Mouse (Mus musculus) CH12.LX (cell line): ENCODE data around the gene Dlgap1. TPM values are rescaled to one million over a fixed set of nuclear protein-coding genes. Genes with fewer than 3 reads are reported as not detected.

ENCODE experiments used
- DNase-seq: peaks from one replicate; pipeline ENCODE4 v3.0.0-alpha.2; 2013; ENCODE audit errors: extremely low read depth
- H3K27ac ChIP-seq: 2 replicates; pipeline ENCODE4 v1.5.1; 2012; ENCODE audit warnings: low read depth, mild to moderate bottlenecking, control low read depth, moderate library complexity; ENCODE audit not compliant: insufficient read depth
- H3K27me3 ChIP-seq: replicated peaks from 2 replicates; pipeline ENCODE3; 2012; ENCODE audit warnings: inconsistent platforms
- H3K36me3 ChIP-seq, 2 experiments: replicated peaks in 1 of 2; 2 replicates each; pipeline versions ENCODE3 to v1.6.1; 2012; ENCODE audit warnings: inconsistent platforms in 1 of 2, low read length in 1 of 2, mild to moderate bottlenecking in 1 of 2, mixed read lengths in 1 of 2, moderate library complexity in 1 of 2; ENCODE audit not compliant: control insufficient read depth in 1 of 2, insufficient read depth in 1 of 2
- H3K4me1 ChIP-seq, 2 experiments: 2 replicates each; pipeline ENCODE4 v1.6.1; 2012; ENCODE audit warnings: inconsistent platforms in 1 of 2, moderate library complexity in 1 of 2; ENCODE audit not compliant: insufficient read depth in 2 of 2, control insufficient read depth in 1 of 2
- H3K4me2 ChIP-seq: 2 replicates; pipeline ENCODE4 v1.6.1; 2012; ENCODE audit warnings: low read depth, mild to moderate bottlenecking, control low read depth; ENCODE audit not compliant: poor library complexity, insufficient read depth, severe bottlenecking
- H3K4me3 ChIP-seq, 3 experiments: fragments of 150-350 bp in 1 of 3; sonication (generic) in 1 of 3; replicated peaks in 1 of 3; 2 replicates each; pipeline versions ENCODE3 to v1.5.1; 2011 to 2012; ENCODE audit warnings: low read depth in 2 of 3, low read length in 2 of 3, mild to moderate bottlenecking in 2 of 3, moderate library complexity in 2 of 3, control low read depth in 1 of 3, improper control_type of control experiment in 1 of 3, inconsistent platforms in 1 of 3, mixed read lengths in 1 of 3; ENCODE audit not compliant: poor library complexity in 1 of 3
- H3K79me2 ChIP-seq: replicated peaks from 2 replicates; pipeline ENCODE4 v1.6.1; 2012; ENCODE audit warnings: mild to moderate bottlenecking, moderate library complexity; ENCODE audit not compliant: control insufficient read depth, poor library complexity, insufficient read depth, severe bottlenecking; ENCODE audit errors: extremely low read depth
- H3K9ac ChIP-seq: 2 replicates; pipeline ENCODE4 v1.6.1; 2012; ENCODE audit warnings: low read depth, mild to moderate bottlenecking, control low read depth, moderate library complexity; ENCODE audit not compliant: insufficient read depth
- H3K9me3 ChIP-seq: replicated peaks from 2 replicates; pipeline ENCODE3; 2012; ENCODE audit warnings: low read length, inconsistent platforms, mixed read lengths
- BHLHE40 ChIP-seq: IDR thresholded peaks from 2 replicates; pipeline ENCODE4 v1.6.1; 2011; ENCODE audit warnings: mild to moderate bottlenecking, low read depth, low read length, improper control_type of control experiment
- CTCF ChIP-seq, 2 experiments: IDR thresholded peaks in 1 of 2; conservative IDR thresholded peaks in 1 of 2; 2 replicates each; pipeline ENCODE4 v1.5.1; 2011 to 2012; ENCODE audit warnings: low read depth in 2 of 2, low read length in 2 of 2, improper control_type of control experiment in 1 of 2, inconsistent platforms in 1 of 2, mild to moderate bottlenecking in 1 of 2, moderate library complexity in 1 of 2
- E2F4 ChIP-seq: IDR thresholded peaks from 2 replicates; pipeline ENCODE4 v1.6.1; 2011; ENCODE audit warnings: low read depth, low read length, improper control_type of control experiment; ENCODE audit not compliant: insufficient replicate concordance
- IRF4 ChIP-seq: IDR thresholded peaks from 2 replicates; pipeline ENCODE4 v1.6.1; 2014; ENCODE audit warnings: low read depth, mild to moderate bottlenecking, inconsistent platforms, low read length, improper control_type of control experiment
- JUND ChIP-seq: conservative IDR thresholded peaks from 2 replicates; pipeline ENCODE4 v1.6.1; 2011; ENCODE audit warnings: low read depth, low read length, improper control_type of control experiment
- KAT2A ChIP-seq: IDR thresholded peaks from 2 replicates; pipeline ENCODE4 v1.6.1; 2012; ENCODE audit warnings: low read length, improper control_type of control experiment, inconsistent platforms; ENCODE audit not compliant: insufficient replicate concordance
- MAX ChIP-seq: IDR thresholded peaks from 2 replicates; pipeline ENCODE4 v1.6.1; 2011; ENCODE audit warnings: low read length, improper control_type of control experiment
- MYC ChIP-seq: IDR thresholded peaks from 2 replicates; pipeline ENCODE4 v1.6.1; 2011; ENCODE audit warnings: low read depth, mild to moderate bottlenecking, improper control_type of control experiment, low read length
- POLR2A ChIP-seq: IDR thresholded peaks from 2 replicates; pipeline ENCODE4 v1.6.1; 2011; ENCODE audit warnings: low read depth, mild to moderate bottlenecking, improper control_type of control experiment, low read length
- POLR2AphosphoS2 ChIP-seq: IDR thresholded peaks from 2 replicates; pipeline ENCODE4 v1.6.1; 2011; ENCODE audit warnings: low read depth, low read length, improper control_type of control experiment
- RAD21 ChIP-seq: IDR thresholded peaks from 2 replicates; pipeline ENCODE4 v1.6.1; 2011; ENCODE audit warnings: low read depth, mild to moderate bottlenecking, low read length, improper control_type of control experiment, moderate library complexity
- RCOR1 ChIP-seq: conservative IDR thresholded peaks from 2 replicates; pipeline ENCODE4 v1.6.1; 2012; ENCODE audit warnings: low read depth, mild to moderate bottlenecking, inconsistent platforms, low read length, improper control_type of control experiment
- SIN3A ChIP-seq: IDR thresholded peaks from 2 replicates; pipeline ENCODE4 v1.6.1; 2012; ENCODE audit warnings: low read length, improper control_type of control experiment, inconsistent platforms
- SMC3 ChIP-seq: IDR thresholded peaks from 2 replicates; pipeline ENCODE4 v1.6.1; 2011; ENCODE audit warnings: low read depth, low read length, improper control_type of control experiment
- TBP ChIP-seq: conservative IDR thresholded peaks from 2 replicates; pipeline ENCODE4 v1.6.1; 2011; ENCODE audit warnings: low read depth, low read length, improper control_type of control experiment
- USF2 ChIP-seq: conservative IDR thresholded peaks from 2 replicates; pipeline ENCODE4 v1.6.1; 2011; ENCODE audit warnings: low read depth, low read length, improper control_type of control experiment
- ZC3H11A ChIP-seq: IDR thresholded peaks from 2 replicates; pipeline ENCODE4 v1.6.1; 2012; ENCODE audit warnings: low read depth, mild to moderate bottlenecking, inconsistent platforms, low read length, improper control_type of control experiment
- ZKSCAN1 ChIP-seq: IDR thresholded peaks from 2 replicates; pipeline ENCODE4 v1.6.1; 2012; ENCODE audit warnings: low read depth, inconsistent platforms, low read length, improper control_type of control experiment, borderline replicate concordance
- ZNF384 ChIP-seq: IDR thresholded peaks from 2 replicates; pipeline ENCODE4 v1.6.1; 2012; ENCODE audit warnings: low read depth, low read length, improper control_type of control experiment, inconsistent platforms
- dilution Hi-C: fragments of 300-500 bp; cut with MboI; formaldehyde crosslinking; loops from 2 replicates; pipeline ENCODE4 v1.14.3; 2020; ENCODE audit warnings: low sequenced_read_pairs; ENCODE audit not compliant: extremely low pct_unique_long_range_greater_than_20kb, extremely low pct_ligation_motif_present
- in situ Hi-C: fragments of 300-500 bp; cut with MboI; formaldehyde crosslinking; loops from 3 replicates; pipeline ENCODE4 v1.14.3; 2019; ENCODE audit warnings: low sequenced_read_pairs, low pct_ligation_motif_present, low pct_unique_long_range_greater_than_20kb, mixed read lengths
- polyA plus RNA-seq: library from polyadenylated mRNA; unstranded; fragments of >175 nt; gene quantifications from 2 replicates; pipeline ENCODE4 v1.2.1, GENCODE M21; 2012; ENCODE audit warnings: low read depth; ENCODE audit not compliant: insufficient read length
- total RNA-seq, 2 experiments: library from RNA; depleted of rRNA; stranded (reverse); fragments of 300-350 nt in 1 of 2; fragments of >200 nt in 1 of 2; gene quantifications; 2 replicates each; pipeline ENCODE4 v1.2.3; 2012 to 2014

Dlgap1 gene
- total and polyA plus RNA-seq, 3 experiments, result 0.51 to 2.7 (median 1.2) TPM

- Histone ChIP-seq H3K27me3 (no peaks in the 10 kb centered on the region), H3K79me2 (no peaks in the 10 kb centered on the region), H3K9ac (no peak overlapping the region), H3K4me1 (peaks cover 0 to 16% of the 10 kb centered on the region in 2 experiments; a peak in 2 of 4 replicates), H3K27ac (no peak overlapping the region), H3K9me3 (no peaks in the 10 kb centered on the region), H3K4me2 (peak overlapping the region; percentile 5; the same call in 1 of the 2 replicates), H3K36me3 (no peaks in the 10 kb centered on the region), H3K4me3 (no peak overlapping the region)
- in situ Hi-C loops, result no loop called here
- dilution Hi-C loops, result no loop called here
- DNase-seq, result no peak
- TF ChIP-seq MAX (no peak), SIN3A (no peak), BHLHE40 (peak; percentile 45; the same call in 1 of the 2 replicates)
Observed at GRCm38 (mm10) chr17:70561547-70561946, 592.7 kb downstream of the Dlgap1 start.

- Histone ChIP-seq H3K79me2 (no peaks in the 10 kb centered on the region), H3K9ac (no peak overlapping the region), H3K4me1 (no peaks in the 10 kb centered on the region), H3K27ac (no peak overlapping the region), H3K36me3 (no peaks in the 10 kb centered on the region), H3K4me2 (no peak overlapping the region), H3K9me3 (no peaks in the 10 kb centered on the region), H3K4me3 (no peak overlapping the region), H3K27me3 (no peaks in the 10 kb centered on the region)
- TF ChIP-seq BHLHE40 (no peak), ZC3H11A (no peak), ZKSCAN1 (no peak), SMC3 (no peak), MAX (no peak), E2F4 (no peak), POLR2AphosphoS2 (no peak), ZNF384 (no peak), USF2 (no peak), SIN3A (no peak), RAD21 (no peak), CTCF (conservative IDR thresholded peaks at IDR 0.05 in 1 of 2, IDR thresholded peaks at IDR 0.05 in 1 of 2; ENCODE audit: low read depth in 2 of 2, low read length in 2 of 2) (no peak), TBP (no peak)
- in situ Hi-C loops, result no loop called here
- dilution Hi-C loops, result no loop called here
- DNase-seq, result no peak
Observed at GRCm38 (mm10) chr17:70570848-70571247, 602.0 kb downstream of the Dlgap1 start.

DNA sequence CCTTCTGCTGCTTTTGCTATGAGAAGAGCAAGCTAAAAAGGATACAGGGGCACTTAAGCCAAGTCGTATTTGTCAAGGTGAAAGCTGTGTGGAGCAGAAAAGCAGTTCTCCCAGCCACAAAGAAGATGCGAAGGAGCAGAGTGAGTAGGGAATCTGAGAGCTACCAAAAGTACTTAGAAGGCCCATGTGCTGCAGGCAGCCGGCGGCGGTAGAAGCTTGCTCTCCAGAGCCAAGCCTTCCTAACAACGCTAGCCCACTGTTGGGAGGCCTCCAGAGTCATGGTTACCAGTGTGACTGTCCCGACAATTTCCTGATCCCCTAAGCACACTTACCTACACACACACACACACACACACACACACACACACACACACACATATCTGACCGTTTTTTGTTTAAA lies 614.2 kb downstream of the Dlgap1 start:
- Histone ChIP-seq H3K79me2 (no peaks in the 10 kb centered on the region), H3K4me3 (no peak overlapping the region), H3K9me3 (no peaks in the 10 kb centered on the region), H3K36me3 (no peaks in the 10 kb centered on the region), H3K9ac (no peak overlapping the region), H3K27me3 (no peaks in the 10 kb centered on the region), H3K4me2 (no peak overlapping the region), H3K27ac (no peak overlapping the region), H3K4me1 (peaks cover 0 to 4% of the 10 kb centered on the region in 2 experiments; a peak in 1 of 4 replicates)
- dilution Hi-C loops, result no loop called here
- in situ Hi-C loops, result no loop called here
- no peak for TF ChIP-seq POLR2A
- TF ChIP-seq KAT2A, result no peak
- no peak for TF ChIP-seq IRF4
- TF ChIP-seq MYC, result no peak
- no peak for TF ChIP-seq POLR2AphosphoS2
- no peak for TF ChIP-seq RCOR1
- TF ChIP-seq SMC3, result no peak
- no peak for TF ChIP-seq MAX
- TF ChIP-seq JUND, result no peak
- DNase-seq, result no peak
